Mouse (Mus musculus) kidney, adult 9 months (tissue): Measurements from ENCODE around the gene Myof.

ENCODE experiments used
- DNase-seq: peaks from one replicate; pipeline ENCODE4 v3.0.0; 2022

Myof gene

DNA sequence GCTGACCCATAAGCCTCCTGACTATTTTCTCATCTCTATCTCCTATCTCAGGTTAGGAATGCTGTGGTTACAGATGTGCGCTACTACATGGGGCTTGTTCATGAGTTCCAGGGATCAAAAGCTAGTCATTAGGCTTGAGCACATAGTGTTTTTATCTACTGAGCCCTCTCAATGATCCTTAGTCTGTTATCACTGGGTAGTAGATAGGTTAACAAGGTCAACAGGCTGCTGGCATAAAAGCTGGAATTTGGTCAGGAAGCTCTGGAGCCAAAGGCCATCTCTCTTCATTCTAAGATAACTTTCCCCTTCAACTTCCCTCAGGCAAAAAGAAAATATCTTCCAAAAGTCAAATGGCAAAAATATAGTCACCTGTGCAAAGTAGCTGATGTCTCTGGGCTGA is 183.1 kb downstream of the Myof start:
- no peak for DNase-seq

GRCm38 (mm10) chr19:37858406-37859081 is 184.8 kb downstream of the Myof start:
- DNase-seq = no peak

DNA sequence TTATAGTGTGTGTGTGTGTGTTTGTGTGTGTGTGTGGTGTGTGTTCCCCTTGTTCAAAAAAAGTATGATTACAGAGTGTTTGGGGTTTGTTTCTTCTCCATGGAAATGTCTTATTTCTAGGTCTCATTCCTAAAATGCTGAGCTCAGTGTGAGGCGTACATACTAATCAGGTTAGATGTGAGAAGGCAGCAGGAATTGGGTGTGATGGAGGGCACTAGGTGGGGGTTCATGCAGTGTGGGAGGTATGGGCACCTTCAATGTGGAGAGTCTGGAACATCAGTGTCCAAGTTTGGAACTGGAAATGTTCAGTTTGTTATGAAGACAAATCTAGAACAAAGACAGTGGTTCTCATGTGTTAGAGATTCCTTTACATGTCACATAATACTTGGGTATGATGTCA is 191.3 kb downstream of the Myof start:
- DNase-seq = no peak

- DNase-seq = no peak
Observed at GRCm38 (mm10) chr19:37851590-37852038, 191.8 kb downstream of the Myof start.
